Mouse (Mus musculus) C2C12 (cell line): Measurements from ENCODE around the gene Zscan4-ps3.
"Not testable (repeated sequence)": the region's sequence is repeated elsewhere in the genome, so short reads cannot be mapped to it uniquely, and the experiment has no call there.

ENCODE experiments used
- CTCF ChIP-seq: IDR thresholded peaks from one replicate; pipeline ENCODE4 v1.5.1; 2011; ENCODE audit not compliant: control insufficient read depth, insufficient read depth, insufficient read length
- MAX ChIP-seq: IDR thresholded peaks from one replicate; pipeline ENCODE4 v1.6.1; 2011; ENCODE audit warnings: mild to moderate bottlenecking, control low read depth
- MYOG ChIP-seq: IDR thresholded peaks from one replicate; pipeline ENCODE4 v1.6.1; 2011; ENCODE audit not compliant: control insufficient read depth, insufficient read length; ENCODE audit errors: extremely low read depth
- USF1 ChIP-seq: IDR thresholded peaks from one replicate; pipeline ENCODE4 v1.6.1; 2011; ENCODE audit warnings: low read depth, mild to moderate bottlenecking, control low read depth, moderate library complexity

GRCm38 (mm10) chr7:11617082-11617481 is 8.0 kb downstream of the Zscan4-ps3 start:
- not testable (repeated sequence) for TF ChIP-seq MYOG, CTCF, MAX, USF1
